ENCODE assay signal across 8 mouse cellular contexts in the genomic region with DNA sequence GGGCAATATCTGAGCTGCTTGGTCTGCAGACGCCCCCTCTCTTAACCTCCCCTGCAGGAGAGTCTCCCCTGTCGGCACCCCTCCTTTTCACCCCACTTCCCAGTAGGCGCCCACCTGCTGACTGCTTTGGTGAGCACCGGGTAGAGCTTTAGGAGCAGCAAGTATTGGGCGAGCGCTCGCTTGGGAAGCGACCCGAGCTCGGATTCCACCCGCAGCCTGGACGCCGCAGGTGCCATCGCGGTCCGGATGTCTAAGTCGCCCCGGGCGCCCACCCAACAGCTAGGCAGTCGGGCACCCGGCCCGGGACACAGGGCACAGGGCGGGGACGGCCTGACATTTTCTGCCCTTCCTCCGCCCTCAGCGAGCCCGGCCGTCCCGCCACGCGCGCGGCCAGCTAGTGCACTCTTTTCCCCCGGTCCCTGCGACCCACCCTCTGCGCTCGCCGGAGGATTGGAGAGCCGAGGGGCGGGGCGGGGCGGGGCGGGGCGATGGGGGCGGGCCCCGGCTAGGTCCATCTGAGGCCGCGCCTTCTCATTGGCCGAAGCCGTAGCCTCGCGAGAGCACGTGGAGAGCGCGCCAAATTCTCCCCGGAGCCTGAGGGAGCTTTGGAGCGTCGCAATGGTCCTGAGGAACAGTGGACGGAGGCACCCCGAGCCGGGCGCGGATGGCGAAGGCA. TPM values are rescaled to one million over a fixed set of nuclear protein-coding genes. Genes with fewer than 3 reads are reported as not detected.
DNase-seq lines count a peak whose midpoint lies in the region; ATAC-seq and TF ChIP-seq lines count a peak whose summit lies in the region.

A gene (minus strand): TSS at position 417 of the 676 bp plus-strand sequence.
A gene (plus strand): TSS at position 537 of the 676 bp plus-strand sequence.

- no peaks in the 10 kb centered on the region; the same call in 1 of the 2 replicates for H3K4me1 ChIP-seq in bone marrow, adult 2 months (ENCODE audit: control insufficient read depth, insufficient read depth, low read length)
- H3K4me1 ChIP-seq in embryonic facial prominence, embryonic 14.5 days (ENCODE audit: control insufficient read depth, insufficient read depth, low read length) = no peaks in the 10 kb centered on the region
- H3K4me1 ChIP-seq in limb, embryonic 13.5 days = peaks cover 18% of the 10 kb centered on the region
- peaks cover 11% of the 10 kb centered on the region for H3K4me1 ChIP-seq in midbrain, embryonic 15.5 days

- H3K4me2 ChIP-seq in embryonic facial prominence, embryonic 14.5 days (ENCODE audit: low read depth, low read length) = peak within 1 kb of the TSS; percentile 98
- peak within 1 kb of the TSS; percentile 93 for H3K4me2 ChIP-seq in limb, embryonic 13.5 days (replicated peaks)
- peak within 1 kb of the TSS; percentile 97 for H3K4me2 ChIP-seq in midbrain, embryonic 15.5 days

- peaks cover 16% of the 10 kb centered on the region for H3K27me3 ChIP-seq in embryonic facial prominence, embryonic 14.5 days (replicated peaks; ENCODE audit: control insufficient read depth, insufficient read depth, low read length)
- peaks cover 24% of the 10 kb centered on the region for H3K27me3 ChIP-seq in limb, embryonic 13.5 days
- H3K27me3 ChIP-seq in midbrain, embryonic 15.5 days (replicated peaks) = peaks cover 15% of the 10 kb centered on the region

- H3K9me3 ChIP-seq in embryonic facial prominence, embryonic 14.5 days (ENCODE audit: control insufficient read depth, low read length) = no peaks in the 10 kb centered on the region
- H3K9me3 ChIP-seq in limb, embryonic 13.5 days = no peaks in the 10 kb centered on the region
- H3K9me3 ChIP-seq in midbrain, embryonic 15.5 days = no peaks in the 10 kb centered on the region

- no peak for TF ChIP-seq CTCF in bone marrow, adult 2 months (IDR thresholded peaks at IDR 0.05; ENCODE audit: control insufficient read depth, insufficient read depth, low read length)

- WGBS in bone marrow, adult 2 months = under 1% methylated on average over 64 of the region's 64 CpGs
- WGBS in embryonic facial prominence, embryonic 14.5 days = under 1% methylated on average over 36 of the region's 64 CpGs
- 0% methylated on average over 51 of the region's 64 CpGs for WGBS in limb, embryonic 13.5 days
- WGBS in midbrain, embryonic 15.5 days = under 1% methylated on average over 57 of the region's 64 CpGs

- H3K4me3 ChIP-seq in bone marrow, adult 2 months (replicated peaks; ENCODE audit: control insufficient read depth, low read depth, low read length) = peak within 1 kb of the TSS; percentile 91
- peak within 1 kb of the TSS; percentile 78 for H3K4me3 ChIP-seq in embryonic facial prominence, embryonic 14.5 days (ENCODE audit: low read depth, low read length)
- peak within 1 kb of the TSS; percentile 83 for H3K4me3 ChIP-seq in limb, embryonic 13.5 days
- peak within 1 kb of the TSS; percentile 78 for H3K4me3 ChIP-seq in midbrain, embryonic 15.5 days

- H3K36me3 ChIP-seq in embryonic facial prominence, embryonic 14.5 days (ENCODE audit: control insufficient read depth, insufficient read depth, low read length) = peaks cover 17% of the 10 kb centered on the region; the same call in 1 of the 2 replicates
- H3K36me3 ChIP-seq in limb, embryonic 13.5 days = peaks cover 19% of the 10 kb centered on the region
- H3K36me3 ChIP-seq in midbrain, embryonic 15.5 days (replicated peaks) = no peaks in the 10 kb centered on the region

- ATAC-seq in embryonic facial prominence, embryonic 14.5 days (ENCODE audit: low read depth) = peak; percentile 99
- ATAC-seq in limb, embryonic 13.5 days (ENCODE audit: low FRiP score, low read depth) = peak; percentile 99
- peak; percentile 98 for ATAC-seq in midbrain, embryonic 15.5 days (replicated peaks)

- peak within 1 kb of the TSS; percentile 88 for H3K9ac ChIP-seq in embryonic facial prominence, embryonic 14.5 days (ENCODE audit: low read depth, low read length)
- peak within 1 kb of the TSS; percentile 86 for H3K9ac ChIP-seq in limb, embryonic 13.5 days
- H3K9ac ChIP-seq in midbrain, embryonic 15.5 days = peak within 1 kb of the TSS; percentile 71

- DNase-seq in A20 (ENCODE audit: low read depth, low spot score) = peak; percentile 94
- peak; percentile 97 for DNase-seq in embryonic facial prominence, embryonic 14.5 days (ENCODE audit: low spot score)
- peak; percentile 89 for DNase-seq in heart, adult 8-10 months (ENCODE audit: low spot score)
- peak; percentile 88 to 90 for DNase-seq in kidney, adult 8-10 months
- DNase-seq in spleen, adult 18-20 months = peak; percentile 74 to 84

- TF ChIP-seq POLR2A in bone marrow, adult 2 months (IDR thresholded peaks at IDR 0.05; ENCODE audit: borderline replicate concordance, control insufficient read depth, low read depth, low read length) = no peak

- H3K27ac ChIP-seq in bone marrow, adult 2 months (ENCODE audit: control insufficient read depth, insufficient read depth, low read depth, low read length, poor library complexity) = peak within 1 kb of the TSS; percentile 83
- H3K27ac ChIP-seq in embryonic facial prominence, embryonic 14.5 days (replicated peaks; ENCODE audit: low read depth, low read length) = peak within 1 kb of the TSS; percentile 76
- no peak within 1 kb of the TSS; the same call in 1 of the 2 replicates for H3K27ac ChIP-seq in limb, embryonic 13.5 days
- H3K27ac ChIP-seq in midbrain, embryonic 15.5 days = no peak within 1 kb of the TSS

RNA-seq across cellular contexts. Expression of the first gene that starts in this region (rescaled TPM):
- 7.9 and 33.1 TPM in 2 replicates for polyA plus RNA-seq in bone marrow, adult 2 months (2011; ENCODE audit: insufficient read depth, insufficient read length, low replicate concordance, missing spikeins)
- 5.2 and 6.7 TPM in 2 replicates for polyA plus RNA-seq in embryonic facial prominence, embryonic 14.5 days (2014; fragmentation: Nextera tagmentation; extraction: Ambion mirVana)
- total RNA-seq in heart, adult 8-10 months (2022) = 100 to 1,000 TPM; 115 to 141 (median 124) TPM
- polyA plus RNA-seq in limb, embryonic 13.5 days (2015; fragmentation: Nextera tagmentation; extraction: Ambion mirVana) = 8.0 and 9.7 TPM in 2 replicates
- polyA plus RNA-seq in midbrain, embryonic 15.5 days (2015; fragmentation: Nextera tagmentation; extraction: Ambion mirVana) = 11.3 and 11.5 TPM in 2 replicates

RNA-seq across cellular contexts. Expression of the second gene that starts in this region (rescaled TPM):
- polyA plus RNA-seq in bone marrow, adult 2 months (2011; ENCODE audit: insufficient read depth, insufficient read length, low replicate concordance, missing spikeins) = 39.8 and 57.3 TPM in 2 replicates
- 20.5 and 24.5 TPM in 2 replicates for polyA plus RNA-seq in embryonic facial prominence, embryonic 14.5 days (2014; fragmentation: Nextera tagmentation; extraction: Ambion mirVana)
- 1 to 10 TPM; 1.1 to 3.5 (median 2.5) TPM for total RNA-seq in heart, adult 8-10 months (2022)
- 31.5 and 32.8 TPM in 2 replicates for polyA plus RNA-seq in limb, embryonic 13.5 days (2015; fragmentation: Nextera tagmentation; extraction: Ambion mirVana)
- polyA plus RNA-seq in midbrain, embryonic 15.5 days (2015; fragmentation: Nextera tagmentation; extraction: Ambion mirVana) = 7.5 and 7.7 TPM in 2 replicates

Comparison
In these comparisons a context has a peak if more than half of its experiments do, and no peak if none do; other contexts are left out.
1. H3K27ac ChIP-seq: peak in bone marrow, adult 2 months (single experiment) and embryonic facial prominence, embryonic 14.5 days (single experiment); none in limb, embryonic 13.5 days (single experiment) and midbrain, embryonic 15.5 days (single experiment).
2. Peak in every context shown above with its lines, with median percentiles within 50 percentile points of each other: DNase-seq, H3K4me3 ChIP-seq, ATAC-seq, H3K4me2 ChIP-seq and H3K9ac ChIP-seq.